Mouse (Mus musculus) brain, adult 2 months (tissue): ENCODE measurements at regions not wholly inside any gene's neighbourhood (a gene's known extent, or its start where the extent isn't known, plus 50 kb on each side); places are given as distances from the start of the nearest gene placed in this dataset.

ENCODE experiments used
- DNase-seq: peaks from one replicate; pipeline ENCODE4 v3.0.0; 2011; ENCODE audit warnings: low read depth, low spot score

DNA sequence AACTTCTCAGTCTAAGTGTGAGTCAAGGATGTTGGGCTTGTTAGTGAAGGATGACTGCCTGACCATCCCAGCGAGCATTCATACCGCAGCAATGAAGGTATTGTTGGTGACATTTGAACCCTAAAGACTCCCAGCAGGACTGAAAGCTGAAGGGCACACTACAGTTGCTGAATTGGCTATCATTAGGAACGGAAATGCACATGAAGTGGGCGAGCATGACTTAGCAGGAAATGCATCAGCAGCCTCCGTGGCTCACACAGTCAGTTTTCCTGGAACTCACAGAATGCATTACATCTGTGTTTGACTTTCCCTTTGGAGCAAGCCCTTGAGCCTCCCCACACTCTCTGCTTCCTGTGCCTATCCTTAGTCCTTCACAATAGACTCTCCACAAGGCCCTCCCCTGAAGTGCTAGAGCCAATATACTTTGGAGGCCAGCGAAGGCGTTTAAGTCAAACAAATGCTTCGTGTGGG lies 63.9 kb downstream of the Tmco5 start:
- DNase-seq, result no peak

- DNase-seq, result no peak
Measured at GRCm38 (mm10) chr2:116948538-116948937, 70.0 kb downstream of the Tmco5 start.

DNA sequence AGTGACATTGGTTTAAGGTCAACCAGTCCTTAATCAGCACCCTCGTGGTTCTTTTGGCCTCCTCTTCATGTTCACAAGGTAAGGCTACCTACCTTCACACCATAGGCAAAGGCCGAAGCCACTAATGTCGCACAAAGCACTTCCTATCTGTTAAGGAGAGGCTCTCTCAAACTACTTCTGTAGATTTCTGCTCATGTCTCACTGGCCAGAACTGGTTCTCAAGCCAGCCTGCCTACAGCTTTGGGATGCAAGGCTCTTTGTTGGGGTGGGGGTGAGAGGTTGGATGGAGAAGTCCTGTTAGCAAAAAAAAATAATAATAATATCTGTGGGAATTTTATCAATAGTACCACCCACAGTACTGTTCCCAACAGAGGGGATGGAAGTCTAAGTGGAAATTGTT lies 71.2 kb downstream of the Tmco5 start:
- DNase-seq, result no peak

DNA sequence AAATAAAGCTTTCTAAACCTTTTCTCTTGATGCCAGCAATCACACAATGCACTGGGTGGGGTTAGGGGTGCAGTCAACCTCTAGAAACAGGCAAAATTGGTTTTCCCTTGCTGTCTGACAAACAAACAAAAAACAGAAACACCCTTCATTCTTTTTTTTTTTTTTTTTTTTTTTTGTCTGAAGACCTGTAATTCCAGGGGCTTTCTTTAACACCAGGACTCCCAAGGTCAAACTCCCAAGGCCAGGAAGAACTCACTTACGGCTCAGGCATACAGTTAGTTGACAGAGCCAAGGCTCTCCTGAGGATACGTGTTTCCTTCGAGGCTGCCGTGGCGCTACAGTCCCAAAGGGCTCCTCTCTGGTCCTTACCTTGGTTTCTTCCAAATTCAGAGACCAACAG lies 71.7 kb downstream of the Tmco5 start:
- no peak for DNase-seq

DNA sequence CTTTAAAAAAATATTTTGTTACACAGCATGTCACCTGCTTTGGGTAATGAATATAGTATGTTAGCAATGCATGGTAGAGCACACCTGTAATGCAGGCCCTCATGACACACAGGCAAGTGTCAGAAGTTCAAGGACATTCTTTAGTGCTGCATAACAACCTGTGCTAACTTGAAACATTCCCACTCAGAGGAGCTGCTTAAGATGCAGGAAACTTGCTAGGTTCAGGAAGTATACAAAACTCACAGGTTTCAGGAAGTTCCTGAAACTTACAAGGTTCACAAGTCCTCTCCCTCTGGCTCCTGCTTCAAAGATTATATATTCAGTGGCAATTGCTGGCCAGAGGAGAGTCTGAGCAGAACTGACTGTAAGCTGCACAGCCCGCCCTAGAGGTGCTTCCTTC lies 73.0 kb downstream of the Tmco5 start:
- DNase-seq, result no peak

DNA sequence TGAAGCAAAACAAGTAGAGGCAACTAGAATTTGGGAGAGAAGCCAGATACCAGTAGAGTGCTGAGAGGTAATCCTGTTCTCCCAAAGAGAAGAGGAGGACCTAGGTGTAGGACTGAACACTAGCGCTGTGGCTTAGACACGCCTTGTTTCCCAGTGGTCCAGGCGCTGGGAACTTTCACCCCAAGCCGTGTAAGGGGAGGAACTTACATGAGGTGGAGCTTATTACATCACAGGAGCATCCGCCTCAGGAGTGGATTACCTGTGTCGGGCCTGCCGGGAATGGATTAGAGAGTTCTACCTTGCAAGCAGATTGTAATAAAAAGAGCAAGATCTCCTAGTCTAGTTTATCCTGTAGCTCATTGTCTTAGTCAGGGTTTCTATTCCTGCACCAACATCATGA lies 75.8 kb downstream of the Tmco5 start:
- no peak for DNase-seq

- no peak for DNase-seq
Measured at GRCm38 (mm10) chr2:116954896-116955295, 76.4 kb downstream of the Tmco5 start.

DNA sequence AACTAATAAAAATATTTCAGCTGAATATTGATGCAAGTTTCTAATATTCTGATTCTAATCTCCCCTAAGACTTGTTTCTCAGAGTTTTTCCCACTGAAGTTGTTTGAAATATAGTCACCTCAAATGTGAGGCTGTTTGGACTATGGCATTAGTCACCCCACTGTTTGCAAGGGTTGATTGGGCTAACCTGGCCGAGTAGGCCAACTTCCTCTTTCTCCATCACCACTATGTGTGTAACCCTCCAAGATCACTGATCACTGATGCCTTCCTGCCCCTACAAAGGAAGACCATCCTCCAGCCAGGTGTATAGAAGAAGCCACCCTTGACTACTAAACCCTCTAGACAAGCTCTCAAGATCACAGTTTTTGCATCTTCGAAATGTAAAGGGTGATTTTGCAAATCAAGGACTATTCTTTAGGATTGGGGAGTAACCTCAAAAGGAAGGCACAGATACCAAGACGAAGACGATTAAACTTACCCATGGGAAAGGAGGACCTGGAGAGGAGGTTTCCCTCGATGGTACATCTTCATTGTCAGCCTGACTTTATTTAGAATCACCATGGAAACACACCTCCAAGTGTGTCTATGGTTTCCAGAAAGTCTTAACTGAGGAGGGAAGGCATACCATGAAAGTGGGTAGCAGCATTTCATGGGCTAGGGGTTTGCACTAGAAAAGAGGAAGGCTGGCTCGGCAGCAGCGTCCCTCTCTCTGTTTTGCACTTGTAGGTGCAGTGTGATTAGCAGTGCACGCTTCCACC lies 84.8 kb downstream of the Tmco5 start:
- DNase-seq, result peak; percentile 54

DNA sequence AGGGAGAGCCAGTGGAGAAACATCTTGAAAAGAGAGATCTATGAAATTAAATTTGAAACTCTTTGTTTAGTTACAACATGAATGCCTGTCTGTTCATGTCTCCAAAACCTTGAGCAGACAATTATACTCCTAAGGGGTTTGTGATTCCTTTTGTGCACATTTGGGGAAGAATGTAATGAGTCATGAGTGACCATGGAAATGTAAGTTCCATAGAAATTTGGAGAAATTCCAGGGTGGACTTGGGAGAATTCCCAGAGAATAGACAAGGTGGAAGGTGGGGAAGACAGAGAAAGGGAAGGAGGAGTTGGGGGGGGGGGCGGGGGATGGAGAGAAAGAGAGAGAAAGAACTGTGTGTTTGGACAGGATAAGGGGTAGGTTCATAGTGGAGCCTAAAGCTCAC lies 87.8 kb downstream of the Tmco5 start:
- no peak for DNase-seq

DNA sequence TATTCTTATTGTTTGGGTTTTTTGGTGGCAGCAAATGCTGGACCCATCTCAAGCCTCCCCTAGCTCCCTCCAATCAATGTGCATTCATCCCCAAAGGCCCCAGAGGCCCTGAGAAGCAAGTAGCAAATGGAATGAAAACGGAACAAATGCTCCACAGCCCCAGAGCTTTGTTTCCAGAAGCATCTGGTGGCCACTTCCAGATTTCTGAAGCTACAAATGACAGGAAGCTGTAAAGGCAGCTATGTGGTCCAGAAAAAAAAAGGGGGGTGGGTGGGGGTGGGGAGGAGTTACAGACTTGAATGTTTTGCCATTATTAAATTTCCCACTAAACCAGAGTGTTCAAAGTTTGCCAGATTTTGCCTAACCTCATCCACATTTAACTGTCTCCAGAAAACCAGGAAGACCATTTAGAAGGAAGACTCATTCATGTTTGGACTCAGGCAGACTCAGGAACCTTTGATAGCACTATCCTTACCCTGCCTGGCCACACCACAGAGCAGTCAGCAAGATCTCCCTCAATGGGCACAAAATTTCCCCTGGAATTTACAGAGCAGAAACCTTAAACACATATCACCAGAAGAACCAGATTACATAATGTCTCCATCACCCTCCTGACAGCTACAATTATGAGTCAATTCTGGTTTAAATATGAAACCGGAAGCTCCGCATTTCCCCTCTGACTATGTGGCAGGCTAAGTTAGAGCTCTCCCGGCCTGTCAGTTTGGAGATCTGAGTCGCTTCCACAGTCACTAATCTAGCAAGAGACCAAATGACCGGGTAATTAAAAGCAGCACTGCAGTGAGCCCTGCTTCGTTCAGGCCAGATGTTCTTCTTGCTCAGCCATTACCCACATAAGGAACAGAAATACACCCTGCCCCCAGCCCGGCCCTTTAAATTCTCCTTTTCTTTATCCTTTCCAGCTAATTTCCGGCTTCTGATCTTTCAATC lies 93.4 kb downstream of the Tmco5 start:
- DNase-seq, result peak; percentile 65

DNA sequence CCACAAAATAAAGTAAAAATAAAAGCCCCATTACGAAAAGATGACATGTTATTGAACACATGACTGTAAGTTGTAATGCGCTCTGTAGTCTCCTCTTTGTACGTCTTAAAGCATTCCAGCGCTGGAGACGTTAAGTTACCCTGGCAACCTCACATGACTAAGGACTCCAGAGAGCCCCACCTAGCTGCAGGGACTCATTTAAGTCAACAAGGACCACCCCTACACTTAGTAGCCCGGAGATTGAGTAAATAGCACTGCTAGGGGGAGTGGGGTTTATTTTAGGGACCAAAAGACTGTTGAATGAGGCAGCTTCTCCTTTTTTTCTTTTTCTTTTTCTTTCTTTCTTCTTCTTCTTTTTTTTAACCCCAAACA lies 94.1 kb downstream of the Tmco5 start:
- DNase-seq, result peak; percentile 79

GRCm38 (mm10) chr2:116973441-116973840 lies 95.0 kb downstream of the Tmco5 start:
- DNase-seq, result no peak

DNA sequence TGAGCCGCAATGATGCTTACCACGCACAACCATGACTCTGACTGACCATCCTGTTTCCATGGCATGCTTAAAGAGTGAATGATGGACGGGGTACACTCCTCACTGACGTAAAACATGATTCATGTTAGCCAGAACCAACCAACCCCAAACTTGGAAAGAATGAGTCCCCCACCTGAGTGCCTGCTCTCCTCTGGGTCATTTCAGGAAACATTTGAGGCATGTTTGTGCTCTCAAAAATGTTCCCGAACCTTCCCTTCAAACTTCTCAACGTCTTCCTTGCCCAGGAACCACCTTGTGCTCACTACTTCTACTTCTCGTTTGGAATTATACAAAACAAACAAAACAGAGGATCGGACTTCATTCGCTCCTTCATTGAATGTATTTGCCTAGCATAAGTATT lies 95.7 kb downstream of the Tmco5 start:
- DNase-seq, result no peak

- no peak for DNase-seq
Measured at GRCm38 (mm10) chr2:116974569-116975060, 96.1 kb downstream of the Tmco5 start.

- DNase-seq, result peak; percentile 93
Measured at GRCm38 (mm10) chr2:116975091-116975600, 96.7 kb downstream of the Tmco5 start.

DNA sequence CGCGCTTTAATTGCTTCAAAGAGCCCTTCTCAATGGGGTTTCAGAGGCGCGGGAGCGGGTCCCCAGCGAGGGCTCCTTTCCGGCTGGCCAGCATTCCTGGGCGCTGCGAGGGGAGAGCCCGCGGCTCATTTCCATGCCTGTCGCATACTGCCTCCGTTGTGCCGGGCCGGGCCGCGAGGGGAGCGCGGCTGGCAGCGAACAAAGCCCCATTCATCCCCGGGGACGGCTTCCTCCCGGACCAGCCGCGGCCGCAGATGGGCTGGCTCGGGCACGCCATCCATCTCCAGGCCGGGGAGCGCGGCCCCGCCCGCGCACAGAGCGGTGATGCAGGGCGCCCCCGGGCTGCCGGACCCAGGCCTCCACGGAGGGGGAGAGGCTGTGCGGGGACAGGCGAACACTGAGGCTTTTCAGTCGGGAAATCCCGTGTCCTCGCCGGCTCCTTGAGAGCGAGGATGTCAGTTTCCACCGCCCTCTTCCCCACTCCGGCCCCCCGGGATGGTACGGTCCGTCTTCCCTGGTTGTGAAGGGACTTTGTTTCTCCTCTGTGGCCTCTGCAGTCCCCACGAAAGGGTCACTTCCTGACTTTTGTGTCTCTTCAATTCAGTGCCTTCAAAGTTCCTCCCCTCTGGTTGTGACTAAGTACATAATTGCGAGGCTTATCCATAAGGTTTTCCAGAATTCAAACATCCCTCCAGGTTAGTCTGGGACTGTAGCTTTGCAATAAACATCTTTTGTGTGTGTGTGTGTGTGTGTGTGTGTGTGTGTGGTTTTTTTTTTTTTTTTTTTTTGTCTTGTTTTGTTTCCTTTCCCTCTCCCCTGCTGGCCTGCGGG lies 97.3 kb downstream of the Tmco5 start:
- DNase-seq, result peak; percentile 96

GRCm38 (mm10) chr2:116976432-116976750 lies 97.9 kb downstream of the Tmco5 start:
- DNase-seq, result no peak

- no peak for DNase-seq
Measured at GRCm38 (mm10) chr2:116976951-116977503, 98.5 kb downstream of the Tmco5 start.

- DNase-seq, result no peak
Measured at GRCm38 (mm10) chr2:116977771-116978600, 99.5 kb downstream of the Tmco5 start.

GRCm38 (mm10) chr2:116978809-116979208 lies 100.3 kb downstream of the Tmco5 start:
- DNase-seq, result no peak
